Mouse (Mus musculus): ENCODE data around the gene Prom1.

The Prom1 gene

DNA sequence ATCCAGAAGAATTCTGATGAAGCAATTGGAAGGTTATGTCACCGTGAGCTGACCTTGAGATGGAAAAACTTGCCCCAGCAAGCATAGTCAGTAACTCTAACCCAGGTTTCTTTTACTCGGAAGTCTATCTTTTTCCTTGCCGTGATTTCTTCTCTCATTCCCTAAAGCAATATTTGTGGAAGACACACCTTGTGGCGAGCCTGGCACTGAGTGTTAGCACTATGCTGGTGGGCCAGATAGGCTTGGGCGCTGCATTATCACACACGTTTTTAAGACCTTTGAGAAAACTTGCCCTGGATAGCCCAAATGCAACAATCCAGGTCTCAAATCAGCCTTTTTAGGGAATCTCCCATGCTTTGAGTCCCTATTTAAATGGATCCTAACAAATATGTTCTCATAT lies 127.7 kb downstream of the Prom1 start:
- no peak for DNase-seq (ENCODE audit: low spot score)

DNA sequence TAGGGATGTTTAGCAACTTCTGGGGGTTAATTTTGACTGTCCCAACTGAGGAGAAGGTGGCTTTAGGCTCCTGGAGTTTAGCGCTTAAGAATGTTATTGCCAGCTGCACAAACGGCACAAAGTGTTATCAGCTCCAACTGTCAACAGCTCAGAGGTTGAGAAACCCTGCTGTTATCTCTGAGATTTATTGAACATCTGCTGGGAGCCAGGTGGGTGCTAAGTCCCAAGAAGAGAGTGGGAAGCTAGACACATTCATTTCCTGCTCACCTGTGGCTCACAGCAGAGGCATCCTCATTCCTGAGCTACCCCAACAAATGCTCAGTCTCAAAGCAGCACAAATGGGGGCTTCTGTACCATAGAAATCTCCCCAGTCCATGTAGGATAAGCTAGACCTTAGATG lies 130.7 kb downstream of the Prom1 start:
- no peak for DNase-seq (ENCODE audit: low spot score)

DNA sequence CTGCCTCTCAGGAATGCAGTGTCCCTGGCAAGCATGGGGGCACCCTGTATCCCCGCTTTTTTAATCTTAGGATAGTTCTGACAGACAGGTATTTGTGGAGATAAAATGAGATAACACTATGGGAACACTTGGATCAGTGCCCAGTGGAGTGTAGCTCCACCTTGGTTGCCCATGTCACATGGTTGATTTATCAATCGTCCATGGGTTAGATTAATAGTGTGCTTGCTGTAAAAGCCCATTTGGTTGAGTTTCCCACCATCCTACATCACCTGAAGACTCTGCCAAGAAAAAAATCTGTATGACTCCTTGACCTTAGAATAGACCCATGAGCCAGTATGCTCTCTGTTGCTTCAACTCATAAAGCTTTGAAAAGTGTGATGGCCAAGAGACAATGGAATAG lies 131.3 kb downstream of the Prom1 start:
- DNase-seq (ENCODE audit: low spot score) = no peak

DNA sequence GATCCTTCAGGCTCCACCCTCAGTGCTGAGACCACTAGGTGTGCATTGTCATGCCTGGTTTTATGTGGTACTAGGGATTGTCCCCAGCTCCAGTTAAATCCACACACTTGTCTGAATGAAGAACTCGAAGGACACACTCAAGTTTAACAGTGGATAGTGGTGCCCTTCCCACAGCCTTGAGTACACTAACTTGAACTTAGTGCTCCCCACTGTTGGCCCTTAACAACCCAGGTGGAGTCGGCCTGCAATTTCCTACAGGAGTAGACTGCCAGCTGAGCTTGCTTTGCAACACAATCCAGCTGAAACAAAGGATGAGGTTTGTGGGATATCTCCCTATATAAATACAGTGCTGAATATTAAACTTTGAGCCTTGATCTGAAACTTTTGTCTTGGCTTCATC lies 133.2 kb downstream of the Prom1 start:
- no peak for DNase-seq (ENCODE audit: low spot score)

DNA sequence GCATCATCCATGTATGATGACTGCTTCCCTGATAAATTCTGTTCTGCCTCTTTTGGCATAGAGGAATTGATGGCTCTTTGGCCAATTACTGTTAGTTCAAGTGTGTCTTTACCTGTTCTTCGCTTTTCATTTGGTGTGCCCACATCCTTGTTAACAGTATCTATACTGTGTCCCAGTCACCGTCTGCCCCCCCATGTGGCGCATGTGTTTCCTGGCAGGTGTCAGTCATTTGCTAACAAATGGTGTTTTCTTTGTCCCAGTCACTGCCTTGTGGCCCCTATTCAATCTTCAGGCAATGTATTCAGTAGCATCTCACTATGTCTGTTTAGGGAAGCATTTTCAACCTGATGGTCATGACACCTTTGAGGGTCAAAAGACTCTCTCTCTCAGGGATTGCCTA lies 140.8 kb downstream of the Prom1 start:
- DNase-seq (ENCODE audit: low spot score) = no peak

DNA sequence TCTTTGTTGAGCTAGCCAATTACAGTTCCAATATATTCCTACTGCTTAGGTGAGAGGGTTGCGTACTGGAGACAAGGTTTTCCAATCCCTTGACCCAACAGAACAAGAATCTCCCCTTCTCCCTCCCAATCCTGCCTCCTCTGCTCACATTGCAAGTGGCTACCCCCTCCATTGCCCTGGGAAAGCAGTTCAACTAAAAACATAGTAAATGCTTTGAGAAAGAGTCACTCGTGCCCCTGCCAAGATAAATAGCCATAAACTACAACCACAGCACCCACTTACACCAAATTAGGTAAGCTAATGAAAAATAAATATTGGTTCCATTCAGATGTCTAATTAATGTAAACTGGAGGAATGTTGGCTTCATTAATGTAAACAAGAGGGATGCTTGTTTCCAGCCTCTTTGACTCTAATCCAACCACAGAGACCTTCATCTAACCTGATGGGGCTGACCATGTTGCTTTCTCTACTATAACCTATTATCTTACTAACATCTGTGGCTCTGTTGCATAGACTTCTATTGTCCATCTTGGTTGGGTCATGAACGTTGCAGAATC lies 141.9 kb downstream of the Prom1 start:
- DNase-seq (ENCODE audit: low spot score) = no peak

DNA sequence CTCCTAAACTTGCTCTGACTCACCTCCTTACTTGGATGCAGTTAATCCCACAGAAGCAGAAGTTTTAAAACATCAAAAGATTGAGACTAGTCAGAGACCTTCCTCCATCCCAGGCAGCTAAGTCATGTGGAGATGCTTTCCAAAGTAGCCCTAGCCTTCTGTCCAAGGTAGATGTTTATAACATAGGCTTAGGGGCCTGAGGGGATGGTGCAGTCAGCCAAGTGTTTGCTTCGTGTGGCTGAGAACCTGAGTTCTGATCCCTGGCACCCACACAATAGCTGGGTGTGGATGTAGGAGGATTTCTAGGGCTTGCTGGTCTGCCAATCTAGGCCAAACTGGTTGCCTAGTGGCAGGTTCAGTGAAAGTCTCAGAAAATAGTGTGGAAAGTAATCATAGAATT lies 148.6 kb downstream of the Prom1 start:
- no peak for DNase-seq (ENCODE audit: low spot score)

DNA sequence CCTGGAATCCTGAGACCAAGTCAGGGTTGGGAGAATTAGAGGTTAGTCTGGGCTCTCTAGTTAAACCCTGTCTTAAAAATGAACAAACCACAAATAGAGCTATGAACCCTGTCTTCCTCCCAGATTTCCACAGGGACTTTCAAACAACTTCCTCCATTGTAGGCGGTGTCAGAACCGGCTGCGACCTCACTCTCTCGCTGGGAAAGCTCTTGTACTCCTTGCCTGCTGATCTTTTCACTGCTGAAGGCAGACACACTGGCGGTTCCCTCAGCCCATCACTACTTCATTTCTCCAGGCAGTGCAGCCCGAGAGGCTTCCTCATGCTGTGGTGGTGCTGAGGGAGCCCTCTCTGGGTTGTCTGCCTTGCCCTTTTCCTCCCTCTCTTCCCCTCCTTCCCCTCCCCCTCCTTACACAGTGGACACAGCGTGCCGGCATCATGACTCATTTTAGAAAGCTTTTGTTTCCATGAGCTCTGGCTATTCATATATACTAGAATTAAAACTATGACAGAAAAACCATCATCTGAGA lies 153.0 kb downstream of the Prom1 start:
- peak; percentile 15 for DNase-seq (ENCODE audit: low spot score)

DNA sequence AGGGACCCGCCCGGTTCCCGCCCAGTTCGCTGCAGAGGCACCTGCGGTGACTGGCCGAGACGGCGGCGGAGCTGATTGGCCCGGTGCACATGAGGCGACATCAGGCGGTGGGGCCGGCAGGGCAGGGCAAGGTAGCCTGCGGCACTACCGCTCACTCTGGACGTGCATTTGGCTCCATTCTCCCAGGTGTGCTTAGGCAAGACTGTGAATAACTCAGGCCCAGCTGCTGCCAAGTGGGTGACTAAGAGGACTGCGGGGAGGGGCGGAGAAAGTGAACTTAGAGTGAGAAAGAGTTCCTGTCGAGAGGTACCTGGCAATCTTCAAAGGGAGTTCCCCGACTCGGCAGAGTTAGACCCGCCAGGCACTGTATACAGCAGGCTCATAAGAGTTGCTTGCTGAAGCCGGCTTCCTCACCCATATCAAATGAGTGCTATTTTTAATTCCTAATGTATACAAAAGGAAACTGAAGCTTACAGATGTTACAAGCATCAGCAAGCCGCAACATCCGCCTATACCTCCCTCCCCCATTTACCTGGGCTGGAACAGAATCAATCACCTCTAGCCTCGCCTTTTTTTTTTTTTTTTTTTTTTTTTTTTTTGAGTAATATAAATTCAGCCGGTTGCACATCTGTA lies 153.6 kb downstream of the Prom1 start:
- DNase-seq (ENCODE audit: low spot score) = peak; percentile 78

DNA sequence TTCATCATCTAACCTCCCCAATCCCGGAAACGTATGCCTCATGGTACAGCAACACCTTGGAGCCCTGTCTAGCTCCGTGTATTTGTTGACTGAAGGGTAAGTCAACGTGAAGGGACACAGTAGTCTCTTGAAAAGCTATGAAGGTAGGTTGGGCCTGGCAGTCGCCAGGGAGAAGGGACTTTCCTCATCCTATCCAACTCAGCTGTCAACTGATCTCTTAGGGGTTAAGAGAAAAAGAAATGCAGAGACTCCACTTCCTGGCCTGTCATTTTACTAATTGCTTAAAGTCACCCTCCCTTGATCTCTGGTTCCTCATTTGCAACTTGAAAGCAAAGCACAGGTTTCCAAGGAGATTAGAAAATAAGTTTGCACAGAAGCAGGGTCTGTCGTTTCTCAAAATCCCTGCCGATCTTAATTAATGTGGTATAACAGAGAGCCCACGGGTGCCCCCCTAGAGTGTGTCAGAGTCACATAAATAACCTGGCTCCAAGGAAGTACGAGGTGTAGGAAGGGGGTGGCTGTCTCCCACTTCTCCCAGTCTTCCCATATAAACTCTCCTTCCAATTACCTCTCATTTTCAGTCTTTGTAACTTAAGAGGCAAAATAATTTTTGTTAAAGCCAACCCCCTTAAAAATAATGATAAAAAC lies 154.4 kb downstream of the Prom1 start:
- DNase-seq (ENCODE audit: low spot score) = peak; percentile 26
